Mouse (Mus musculus) ES-E14 (cell line): ENCODE results near the gene Heg1.

Experiments used
- CHD2 ChIP-seq: IDR thresholded peaks from 2 replicates; pipeline ENCODE4 v1.6.1; 2014; ENCODE audit warnings: mild to moderate bottlenecking, low read depth, low read length, inconsistent platforms
- HCFC1 ChIP-seq: IDR thresholded peaks from 2 replicates; pipeline ENCODE4 v1.6.1; 2012; ENCODE audit warnings: low read length, inconsistent platforms, borderline replicate concordance; ENCODE audit not compliant: insufficient read depth
- ZC3H11A ChIP-seq: IDR thresholded peaks from 2 replicates; pipeline ENCODE4 v1.6.1; 2012; ENCODE audit warnings: low read depth, mild to moderate bottlenecking, inconsistent platforms, low read length, borderline replicate concordance
- ZNF384 ChIP-seq: IDR thresholded peaks from 2 replicates; pipeline ENCODE4 v1.6.1; 2012; ENCODE audit warnings: low read depth, low read length, inconsistent platforms

DNA sequence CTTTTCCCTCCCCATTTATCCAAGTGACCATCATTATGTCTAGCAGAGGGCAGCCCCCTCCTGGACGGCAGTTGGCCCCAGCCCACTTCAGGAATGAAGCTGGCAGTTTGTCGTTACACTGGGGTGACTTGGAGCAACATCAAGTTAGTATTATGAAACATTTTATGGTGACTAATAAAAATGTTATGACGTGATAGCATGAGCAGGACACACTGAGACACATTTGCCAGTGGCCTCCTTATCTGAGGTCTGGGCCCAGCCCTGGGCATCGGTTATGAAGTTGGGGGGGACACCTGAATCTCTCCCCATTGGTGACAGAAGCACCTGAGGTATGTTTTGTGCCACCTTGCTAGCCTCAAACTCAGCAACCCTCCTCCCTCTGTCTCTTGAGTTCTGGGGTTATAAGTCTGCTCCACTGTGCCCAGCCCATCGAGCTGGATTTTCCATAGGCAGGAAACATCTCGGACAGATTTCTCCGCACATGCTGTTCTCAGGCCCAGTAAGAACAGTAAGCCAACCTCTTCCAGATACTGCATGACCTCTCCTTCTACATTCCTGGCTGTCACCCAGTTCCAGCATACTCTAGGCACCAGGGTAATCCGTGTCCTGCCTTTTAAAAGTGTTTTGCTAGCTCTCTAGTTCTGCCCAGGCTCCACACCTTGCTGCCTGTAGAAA, 68.9 kb downstream of the Heg1 start:
- TF ChIP-seq HCFC1 (no peak), ZNF384 (no peak), ZC3H11A (no peak), CHD2 (no peak)
